Mouse (Mus musculus) heart, embryonic 14.5 days (tissue): ENCODE measurements around the gene Cyp2a12. TPM values are rescaled to one million over a fixed set of nuclear protein-coding genes. Genes with fewer than 3 reads are reported as not detected.
"Not testable (repeated sequence)": the region's sequence is repeated elsewhere in the genome, so short reads cannot be mapped to it uniquely, and the experiment has no call there.

Experiments used
- ATAC-seq: fragments of 200-750 bp; cut with Nextera tagmentation; 2 replicates; pipeline ENCODE4 v1.8.0; 2017; ENCODE audit warnings: low read depth, moderate TSS enrichment; ENCODE audit not compliant: insufficient number of reproducible peaks, insufficient read depth, low FRiP score
- H3K27ac ChIP-seq, 2 experiments: fragments of 200-500 bp in 1 of 2; fragments of 300-500 bp in 1 of 2; sonication (generic) in 1 of 2; replicated peaks in 1 of 2; 2 replicates each; pipeline ENCODE4 v1.5.1; 2012 to 2014; ENCODE audit warnings: low read depth in 2 of 2, low read length in 2 of 2, control low read depth in 1 of 2, mild to moderate bottlenecking in 1 of 2, mixed read lengths in 1 of 2; ENCODE audit not compliant: control insufficient read depth in 1 of 2, insufficient read depth in 1 of 2
- H3K27me3 ChIP-seq: fragments of 300-500 bp; sonication (generic); 2 replicates; pipeline ENCODE4 v1.6.1; 2014; ENCODE audit warnings: mild to moderate bottlenecking, low read length, control low read depth; ENCODE audit not compliant: control insufficient read depth, insufficient read depth
- H3K36me3 ChIP-seq: fragments of 300-500 bp; sonication (generic); 2 replicates; pipeline ENCODE4 v1.6.1; 2014; ENCODE audit warnings: mild to moderate bottlenecking, control low read depth, low read length, mixed read lengths; ENCODE audit not compliant: control insufficient read depth, insufficient read depth
- H3K4me1 ChIP-seq, 2 experiments: fragments of 200-500 bp in 1 of 2; fragments of 300-500 bp in 1 of 2; sonication (generic) in 1 of 2; 2 replicates each; pipeline ENCODE4 v1.6.1; 2012 to 2014; ENCODE audit warnings: low read length in 2 of 2, control low read depth in 1 of 2, mixed read lengths in 1 of 2; ENCODE audit not compliant: control insufficient read depth in 2 of 2, insufficient read depth in 2 of 2
- H3K4me2 ChIP-seq: fragments of 300-500 bp; sonication (generic); 2 replicates; pipeline ENCODE4 v1.6.1; 2014; ENCODE audit warnings: mild to moderate bottlenecking, low read length
- H3K4me3 ChIP-seq, 2 experiments: fragments of 200-500 bp in 1 of 2; fragments of 300-500 bp in 1 of 2; sonication (generic) in 1 of 2; 2 replicates each; pipeline ENCODE4 v1.5.1; 2012 to 2014; ENCODE audit warnings: low read length in 2 of 2, mild to moderate bottlenecking in 2 of 2, control low read depth in 1 of 2, low read depth in 1 of 2, moderate library complexity in 1 of 2; ENCODE audit not compliant: control insufficient read depth in 1 of 2, insufficient read depth in 1 of 2
- H3K9ac ChIP-seq: fragments of 300-500 bp; sonication (generic); 2 replicates; pipeline ENCODE4 v1.6.1; 2014; ENCODE audit warnings: mild to moderate bottlenecking, low read length
- H3K9me3 ChIP-seq: fragments of 300-500 bp; sonication (generic); 2 replicates; pipeline ENCODE4 v1.6.1; 2016; ENCODE audit warnings: low read length, control low read depth; ENCODE audit not compliant: control insufficient read depth
- WGBS: fragments of 180-500 bp; shearing (Covaris S2); extraction: QIAGEN DNeasy Blood & Tissue Kit; methylation state at CpG from one replicate; pipeline ENCODE4 v1.1.7; 2014; 5-methylcytosine and 5-hydroxymethylcytosine counted together
- polyA plus RNA-seq: library from polyadenylated mRNA; unstranded; fragments of >200 nt; fragmentation: Nextera tagmentation; extraction: Ambion mirVana; gene quantifications from 2 replicates; pipeline ENCODE4 v1.2.1, GENCODE M21; 2014

The Cyp2a12 gene
- polyA plus RNA-seq, 1 experiment from 2014 or later = not detected

DNA sequence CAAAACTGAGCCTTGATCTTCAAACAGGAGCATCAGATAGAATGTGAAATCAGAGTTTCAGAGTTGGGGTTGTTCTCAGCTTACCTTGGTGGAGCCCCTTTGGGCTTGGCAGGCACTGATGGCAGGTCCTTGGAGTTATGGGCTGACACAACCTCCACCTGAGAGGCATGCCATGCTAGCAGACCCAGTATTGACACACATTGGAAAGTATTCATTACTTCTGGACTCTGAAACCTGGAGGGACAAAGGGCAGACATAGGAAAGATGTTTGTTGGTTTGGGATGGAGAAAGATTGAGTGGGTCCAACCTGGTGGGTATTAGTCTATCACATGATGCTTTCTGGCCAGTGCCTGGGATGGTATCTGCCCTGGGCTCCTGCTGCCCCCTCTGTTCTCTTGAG, 31.0 kb downstream of the Cyp2a12 start:
- not testable (repeated sequence) for ATAC-seq, H3K27ac ChIP-seq

DNA sequence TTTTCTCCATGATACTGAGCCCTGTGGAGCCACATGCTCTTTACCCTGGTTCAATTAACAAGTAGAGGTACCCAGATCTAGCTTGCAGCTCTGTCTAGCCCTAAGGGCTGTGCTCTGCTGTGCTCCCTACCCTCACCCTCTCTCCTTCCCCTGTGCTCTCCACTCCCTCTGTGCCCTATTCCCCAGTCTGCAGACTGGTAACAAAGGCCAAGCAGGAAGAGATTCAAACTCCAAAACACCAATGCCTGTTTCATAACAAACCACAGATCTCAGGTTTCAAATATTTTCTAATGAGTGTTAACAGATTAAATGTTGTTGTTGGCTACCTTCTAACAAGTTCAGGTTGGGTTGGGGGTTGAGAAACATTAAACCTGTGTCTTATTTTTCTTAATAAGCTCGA, 49.8 kb downstream of the Cyp2a12 start:
- H3K4me2 ChIP-seq = no peak overlapping the region
- no peak for ATAC-seq
- H3K36me3 ChIP-seq = no peaks in the 10 kb centered on the region
- no peak overlapping the region for H3K4me3 ChIP-seq
- H3K27ac ChIP-seq = no peak overlapping the region
- H3K27me3 ChIP-seq = no peaks in the 10 kb centered on the region
- no peak overlapping the region for H3K9ac ChIP-seq
- no peaks in the 10 kb centered on the region for H3K9me3 ChIP-seq
- no peaks in the 10 kb centered on the region for H3K4me1 ChIP-seq
- WGBS = 67% methylated on average over 1 of the region's 1 CpGs

More for the DNA sequence above, 31.0 kb downstream of the Cyp2a12 start:
- H3K9ac ChIP-seq, H3K9me3 ChIP-seq, H3K36me3 ChIP-seq, H3K4me1 ChIP-seq, H3K4me2 ChIP-seq, H3K27me3 ChIP-seq, H3K4me3 ChIP-seq: not testable (repeated sequence)

DNA sequence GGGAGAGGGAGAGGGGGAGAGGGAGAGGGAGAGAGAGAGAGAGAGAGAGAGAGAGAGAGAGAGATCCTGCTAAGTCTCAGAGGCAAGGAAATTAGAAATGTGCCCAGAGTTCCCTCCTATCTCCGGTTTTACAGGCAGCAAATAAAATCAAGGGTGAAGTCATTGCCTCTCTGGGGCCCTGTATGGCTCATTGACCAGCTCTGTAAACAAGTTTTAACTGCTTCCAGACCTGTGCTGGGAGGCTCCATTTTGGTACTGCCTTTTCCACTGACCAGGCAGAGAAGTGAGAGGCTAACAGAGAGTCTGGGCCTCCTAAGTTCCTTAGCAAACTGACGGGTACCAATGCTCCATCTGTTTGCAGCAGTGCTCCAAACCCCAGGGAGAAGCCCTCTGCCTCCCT, 52.7 kb downstream of the Cyp2a12 start:
- H3K9ac ChIP-seq = no peak overlapping the region
- no peak overlapping the region for H3K4me2 ChIP-seq
- H3K27me3 ChIP-seq = no peaks in the 10 kb centered on the region
- no peak for ATAC-seq
- 54% methylated on average over 2 of the region's 2 CpGs for WGBS
- H3K4me1 ChIP-seq = no peaks in the 10 kb centered on the region
- no peak overlapping the region for H3K27ac ChIP-seq
- no peaks in the 10 kb centered on the region for H3K36me3 ChIP-seq
- no peak overlapping the region for H3K4me3 ChIP-seq
- no peaks in the 10 kb centered on the region for H3K9me3 ChIP-seq

Other genes with a start within 250 kb of the Cyp2a12 start
- not detected in 2 replicates for gene Cyp2g1, start 220.2 kb upstream of the Cyp2a12 start, polyA plus RNA-seq
- not detected in 2 replicates for gene Cyp2a5, start 193.8 kb upstream of the Cyp2a12 start, polyA plus RNA-seq
- gene Cyp2a22, start 89.7 kb upstream of the Cyp2a12 start, polyA plus RNA-seq = not detected in 2 replicates
- gene Cyp2f2, start 90.8 kb downstream of the Cyp2a12 start, polyA plus RNA-seq = 3.3 TPM in 1 of 2 replicates, not detected in the other
- 0.22 TPM in 1 of 2 replicates, not detected in the other for gene Cyp2t4, start 124.6 kb downstream of the Cyp2a12 start, polyA plus RNA-seq
- gene Egln2, start 137.7 kb downstream of the Cyp2a12 start, polyA plus RNA-seq = 26.7 and 31.2 TPM in 2 replicates
- 42.4 and 43.4 TPM in 2 replicates for gene Rab4b, start 149.8 kb downstream of the Cyp2a12 start, polyA plus RNA-seq
- not detected in 2 replicates for gene Gm21983, start 152.0 kb downstream of the Cyp2a12 start, polyA plus RNA-seq
- 0.53 and 1.3 TPM in 2 replicates for gene Mia, start 152.1 kb downstream of the Cyp2a12 start, polyA plus RNA-seq
- 3.3 and 3.7 TPM in 2 replicates for gene BC024978, start 166.7 kb downstream of the Cyp2a12 start, polyA plus RNA-seq
- gene Snrpa, start 167.2 kb downstream of the Cyp2a12 start, polyA plus RNA-seq = 140 and 150 TPM in 2 replicates
- 3.4 and 3.8 TPM in 2 replicates for gene Itpkc, start 199.6 kb downstream of the Cyp2a12 start, polyA plus RNA-seq
- gene Coq8b, start 203.9 kb downstream of the Cyp2a12 start, polyA plus RNA-seq = 9.9 and 11.9 TPM in 2 replicates
- 3.3 and 5.4 TPM in 2 replicates for gene Numbl, start 229.4 kb downstream of the Cyp2a12 start, polyA plus RNA-seq